In genomic region chr2:124599014-124599413, GRCm38 (mm10) we compare ENCODE assay signal across 31 mouse cellular contexts.
DNase-seq lines count a peak whose midpoint lies in the region; ATAC-seq lines count a peak whose summit lies in the region.
"Had no signal": no experiment of that assay in that cellular context is flagged by ENCODE, and none has a peak within 500 bp of the region (broad histone marks: within the 10 kb centered on the region; RNA-seq: fewer than 3 reads in every experiment).

No protein-coding gene starts in this region.

- intact Hi-C loops in heart, postnatal 14 days (cut with DNase I): no loop called here
- intact Hi-C loops in left cerebral cortex, postnatal 14 days (cut with DNase I): no loop called here

- no peaks in the 10 kb centered on the region for H3K9me3 ChIP-seq in heart, embryonic 16.5 days (replicated peaks; ENCODE audit: control insufficient read depth, low read length)
- H3K9me3 ChIP-seq: embryonic facial prominence, embryonic 13.5 days; hindbrain, embryonic 10.5 days; hindbrain, embryonic 15.5 days; liver, embryonic 12.5 days; midbrain, embryonic 15.5 days; neural tube, embryonic 15.5 days had no signal

- ATAC-seq in heart, embryonic 16.5 days (replicated peaks; ENCODE audit: extremely low read depth, insufficient read depth, low FRiP score): 0 out of 2 replicates have a peak, but pooled peaks have one; percentile 32
- peak; percentile 94 for ATAC-seq in granulocyte monocyte progenitor cell, adult 5-6 weeks (replicated peaks; ENCODE audit: poor library complexity, severe bottlenecking)
- peak; percentile 81 for ATAC-seq in megakaryocyte progenitor cell, adult 5-6 weeks (replicated peaks; ENCODE audit: poor library complexity)
- ATAC-seq: CD4-positive, CD25-positive, alpha-beta regulatory T cell, adult 4 months; forebrain, embryonic 16.5 days; inflammation-experienced regulatory T-cells, adult 6 months; liver, embryonic 12.5 days; liver, postnatal 0 days; lung, postnatal 0 days; midbrain, embryonic 15.5 days had no signal

- H3K4me1 ChIP-seq in heart, embryonic 16.5 days (ENCODE audit: control insufficient read depth, insufficient read depth, low read length): peaks cover 15% of the 10 kb centered on the region
- H3K4me1 ChIP-seq: embryonic facial prominence, embryonic 13.5 days; liver, embryonic 12.5 days; midbrain, embryonic 15.5 days had no signal

- no peaks in the 10 kb centered on the region for H3K36me3 ChIP-seq in heart, embryonic 16.5 days (ENCODE audit: control insufficient read depth, insufficient read depth)
- H3K36me3 ChIP-seq: embryonic facial prominence, embryonic 13.5 days; hindbrain, embryonic 10.5 days; hindbrain, embryonic 15.5 days; liver, embryonic 12.5 days; midbrain, embryonic 15.5 days; neural tube, embryonic 15.5 days had no signal

- no peak overlapping the region for H3K9ac ChIP-seq in heart, embryonic 16.5 days (ENCODE audit: low read length)
- H3K9ac ChIP-seq: embryonic facial prominence, embryonic 13.5 days; hindbrain, embryonic 15.5 days; liver, embryonic 12.5 days; liver, postnatal 0 days; midbrain, embryonic 15.5 days; neural tube, embryonic 15.5 days had no signal

- no peak overlapping the region for H3K4me3 ChIP-seq in heart, embryonic 16.5 days (ENCODE audit: low read length)
- H3K4me3 ChIP-seq: embryonic facial prominence, embryonic 13.5 days; hindbrain, embryonic 10.5 days; hindbrain, embryonic 15.5 days; liver, embryonic 12.5 days; midbrain, embryonic 15.5 days; neural tube, embryonic 15.5 days had no signal

- no peak overlapping the region for H3K4me2 ChIP-seq in heart, embryonic 16.5 days (ENCODE audit: low read depth, low read length)
- H3K4me2 ChIP-seq: embryonic facial prominence, embryonic 13.5 days; heart, embryonic 11.5 days; hindbrain, embryonic 15.5 days; liver, embryonic 12.5 days; midbrain, embryonic 15.5 days; neural tube, embryonic 15.5 days had no signal

- peak overlapping the region; percentile 29 for H3K27ac ChIP-seq in heart, embryonic 16.5 days (ENCODE audit: low read length)
- H3K27ac ChIP-seq: embryonic facial prominence, embryonic 13.5 days; hindbrain, embryonic 10.5 days; hindbrain, embryonic 15.5 days; kidney, postnatal 0 days; liver, embryonic 12.5 days; midbrain, embryonic 15.5 days; neural tube, embryonic 15.5 days had no signal

- no peaks in the 10 kb centered on the region for H3K27me3 ChIP-seq in heart, embryonic 16.5 days (ENCODE audit: control insufficient read depth, insufficient read depth, low read length)
- H3K27me3 ChIP-seq: embryonic facial prominence, embryonic 13.5 days; hindbrain, embryonic 15.5 days; liver, embryonic 12.5 days; midbrain, embryonic 15.5 days; neural tube, embryonic 15.5 days had no signal

- no peak for DNase-seq in heart, postnatal 14 days
- no peak for DNase-seq in frontal cortex, postnatal 10 days (ENCODE audit: low spot score in 2 of 2)
- no peak for DNase-seq in left cerebral cortex, postnatal 14 days (ENCODE audit: low spot score in 2 of 2)
- DNase-seq in ovary, postnatal 10 days (ENCODE audit: low spot score): no peak
- DNase-seq: adrenal gland, adult 2 months; adrenal gland, postnatal 36 days; cerebellum, adult 18-20 months; cerebellum, postnatal 25 days; gastrocnemius, postnatal 14 days; heart, adult 18-20 months; kidney, adult 8-10 months; kidney, postnatal 4 days; left cerebral cortex, postnatal 4 days; liver, postnatal 0 days; lung, postnatal 4 days; thymus, postnatal 14 days had no signal

- WGBS in heart, embryonic 16.5 days: 54% methylated on average over 3 of the region's 3 CpGs

Comparison
In these comparisons a context has a peak if more than half of its experiments do, and no peak if none do; other contexts are left out.
1. ATAC-seq: peak in every context shown above with its lines; median percentile 94 in granulocyte monocyte progenitor cell, adult 5-6 weeks; 81 in megakaryocyte progenitor cell, adult 5-6 weeks; 32 in heart, embryonic 16.5 days.